Mouse (Mus musculus): Measurements from ENCODE around the gene Gm7903. TPM values are rescaled to one million over a fixed set of nuclear protein-coding genes. Genes with fewer than 3 reads are reported as not detected.

The Gm7903 gene
- not detected for polyA plus RNA-seq (2014; fragmentation: Illumina TruSeq; extraction: RNeasy Lipid Tissue Mini Kit (QIAGEN cat#74804); ENCODE audit: low read depth, low replicate concordance)

GRCm38 (mm10) chrX:135433535-135433934, at the start of gene Gm7903:
Gene Gm7903, plus strand, starts transcription at chrX:135433835.

Other genes starting within 250 kb of the Gm7903 start
- 0.69 TPM for gene Tceal6, start 223.1 kb upstream of the Gm7903 start, polyA plus RNA-seq (2014; fragmentation: Illumina TruSeq; extraction: RNeasy Lipid Tissue Mini Kit (QIAGEN cat#74804); ENCODE audit: low read depth, low replicate concordance)
- gene Pramel3, start 131.5 kb upstream of the Gm7903 start, polyA plus RNA-seq (2014; fragmentation: Illumina TruSeq; extraction: RNeasy Lipid Tissue Mini Kit (QIAGEN cat#74804); ENCODE audit: low read depth, low replicate concordance): not detected
- not detected for gene Gm5128, start 60.6 kb upstream of the Gm7903 start, polyA plus RNA-seq (2014; fragmentation: Illumina TruSeq; extraction: RNeasy Lipid Tissue Mini Kit (QIAGEN cat#74804); ENCODE audit: low read depth, low replicate concordance)
- not detected for gene AV320801, start 60.8 kb downstream of the Gm7903 start, polyA plus RNA-seq (2014; fragmentation: Illumina TruSeq; extraction: RNeasy Lipid Tissue Mini Kit (QIAGEN cat#74804); ENCODE audit: low read depth, low replicate concordance)
- 5.2 TPM for gene Nxf7, start 164.9 kb downstream of the Gm7903 start, polyA plus RNA-seq (2014; fragmentation: Illumina TruSeq; extraction: RNeasy Lipid Tissue Mini Kit (QIAGEN cat#74804); ENCODE audit: low read depth, low replicate concordance)
- gene Prame, start 193.9 kb downstream of the Gm7903 start, polyA plus RNA-seq (2014; fragmentation: Illumina TruSeq; extraction: RNeasy Lipid Tissue Mini Kit (QIAGEN cat#74804); ENCODE audit: low read depth, low replicate concordance): not detected

Measured in sigmoid colon, adult 10 weeks (tissue).